In genomic region chr2:172862850-172863468, GRCm38 (mm10) we compare ENCODE assay signal across 8 mouse cellular contexts.
DNase-seq lines count a peak whose midpoint lies in the region; ATAC-seq lines count a peak whose summit lies in the region.

No protein-coding gene starts in this region.

- H3K27ac ChIP-seq in forebrain, embryonic 16.5 days (ENCODE audit: low read length), result no peak overlapping the region
- H3K27ac ChIP-seq in hindbrain, embryonic 11.5 days (ENCODE audit: low read depth, low read length), result no peak overlapping the region

- peak overlapping the region; percentile 49 for H3K4me2 ChIP-seq in forebrain, embryonic 16.5 days (ENCODE audit: low read length)
- 0 out of 2 replicates have a peak overlapping the region, but pooled peaks have one; percentile 2 for H3K4me2 ChIP-seq in hindbrain, embryonic 11.5 days (replicated peaks; ENCODE audit: low read depth, low read length)

- H3K4me1 ChIP-seq in forebrain, embryonic 16.5 days (replicated peaks; ENCODE audit: control insufficient read depth, insufficient read depth, low read length), result peaks cover 8% of the 10 kb centered on the region
- no peaks in the 10 kb centered on the region for H3K4me1 ChIP-seq in hindbrain, embryonic 11.5 days (replicated peaks; ENCODE audit: control insufficient read depth, insufficient read depth, low read length)

- WGBS in forebrain, embryonic 16.5 days, result 29% methylated on average over 29 of the region's 29 CpGs
- WGBS in hindbrain, embryonic 11.5 days, result 30% methylated on average over 29 of the region's 29 CpGs

- H3K27me3 ChIP-seq in forebrain, embryonic 16.5 days (replicated peaks; ENCODE audit: control insufficient read depth, insufficient read depth, low read length), result no peaks in the 10 kb centered on the region
- H3K27me3 ChIP-seq in hindbrain, embryonic 11.5 days (ENCODE audit: control insufficient read depth, insufficient read depth, low read length), result no peaks in the 10 kb centered on the region; the same call in 1 of the 2 replicates

- peak overlapping the region; percentile 26 for H3K9ac ChIP-seq in forebrain, embryonic 16.5 days (replicated peaks; ENCODE audit: low read depth, low read length)
- no peak overlapping the region for H3K9ac ChIP-seq in hindbrain, embryonic 11.5 days (ENCODE audit: low read depth, low read length)

- peak; percentile 39 to 43 for DNase-seq in cerebellum, postnatal 14 days
- no peak for DNase-seq in cerebellum, postnatal 4 days (ENCODE audit: low spot score in 2 of 2)
- DNase-seq in hindbrain, embryonic 11.5 days (ENCODE audit: low spot score), result peak; percentile 39
- DNase-seq in layer of hippocampus, postnatal 14 days (ENCODE audit: low spot score in 2 of 2), result peak; percentile 37 to 42
- DNase-seq in lung, postnatal 10 days, result peak; percentile 76
- peak; percentile 28 for DNase-seq in right cerebral cortex, postnatal 4 days
- no peak for DNase-seq in cerebellum, adult 9-11 months

- H3K9me3 ChIP-seq in forebrain, embryonic 16.5 days (ENCODE audit: control insufficient read depth, low read length), result no peaks in the 10 kb centered on the region
- no peaks in the 10 kb centered on the region for H3K9me3 ChIP-seq in hindbrain, embryonic 11.5 days (ENCODE audit: control insufficient read depth, low read length)

- H3K36me3 ChIP-seq in forebrain, embryonic 16.5 days (ENCODE audit: control insufficient read depth, insufficient read depth), result no peaks in the 10 kb centered on the region
- H3K36me3 ChIP-seq in hindbrain, embryonic 11.5 days (ENCODE audit: control insufficient read depth, insufficient read depth, low read length), result no peaks in the 10 kb centered on the region

- no peak for ATAC-seq in forebrain, embryonic 16.5 days
- ATAC-seq in hindbrain, embryonic 11.5 days (ENCODE audit: low FRiP score), result peak; percentile 54; the same call in 1 of the 2 replicates

- peak overlapping the region; percentile 20 for H3K4me3 ChIP-seq in forebrain, embryonic 16.5 days (replicated peaks; ENCODE audit: low read length)
- no peak overlapping the region for H3K4me3 ChIP-seq in hindbrain, embryonic 11.5 days (ENCODE audit: low read depth, low read length)

Comparison
In these comparisons a context has a peak if more than half of its experiments do, and no peak if none do; other contexts are left out.
1. DNase-seq: peak in cerebellum, postnatal 14 days (2 of 2), hindbrain, embryonic 11.5 days (single experiment), layer of hippocampus, postnatal 14 days (2 of 2), lung, postnatal 10 days (single experiment) and right cerebral cortex, postnatal 4 days (single experiment); none in cerebellum, postnatal 4 days (0 of 2) and cerebellum, adult 9-11 months (single experiment).